Mouse (Mus musculus) limb, embryonic 11.5 days (tissue): ENCODE measurements around the gene Lrpprc. TPM values are rescaled to one million over a fixed set of nuclear protein-coding genes. Genes with fewer than 3 reads are reported as not detected.

ENCODE experiments used
- ATAC-seq: fragments of 200-750 bp; cut with Nextera tagmentation; 2 replicates; pipeline ENCODE4 v1.8.0; 2017; ENCODE audit warnings: low read depth; ENCODE audit not compliant: insufficient number of reproducible peaks, low FRiP score, low TSS enrichment
- DNase-seq: peaks from one replicate; pipeline ENCODE4 v3.0.0-alpha.2; 2015; ENCODE audit warnings: low spot score
- H3K27ac ChIP-seq: fragments of 300-500 bp; sonication (generic); replicated peaks from 2 replicates; pipeline ENCODE4 v1.5.1; 2014; ENCODE audit warnings: low read depth, mild to moderate bottlenecking, low read length
- H3K27me3 ChIP-seq: fragments of 300-500 bp; sonication (generic); 2 replicates; pipeline ENCODE4 v1.6.1; 2014; ENCODE audit warnings: mild to moderate bottlenecking, low read length, mixed read lengths; ENCODE audit not compliant: control insufficient read depth, insufficient read depth
- H3K36me3 ChIP-seq: fragments of 300-500 bp; sonication (generic); 2 replicates; pipeline ENCODE4 v1.6.1; 2014; ENCODE audit warnings: mild to moderate bottlenecking, low read length, moderate library complexity, mixed read lengths; ENCODE audit not compliant: control insufficient read depth, insufficient read depth
- H3K4me1 ChIP-seq: fragments of 300-500 bp; sonication (generic); 2 replicates; pipeline ENCODE4 v1.6.1; 2014; ENCODE audit warnings: low read length, mixed read lengths; ENCODE audit not compliant: control insufficient read depth, insufficient read depth
- H3K4me2 ChIP-seq: fragments of 300-500 bp; sonication (generic); 2 replicates; pipeline ENCODE4 v1.6.1; 2014; ENCODE audit warnings: low read depth, mild to moderate bottlenecking, moderate library complexity; ENCODE audit not compliant: severe bottlenecking
- H3K4me3 ChIP-seq: fragments of 300-500 bp; sonication (generic); 2 replicates; pipeline ENCODE4 v1.5.1; 2014; ENCODE audit warnings: low read depth, low read length
- H3K9ac ChIP-seq: fragments of 300-500 bp; sonication (generic); 2 replicates; pipeline ENCODE4 v1.6.1; 2014; ENCODE audit warnings: mild to moderate bottlenecking, low read length
- H3K9me3 ChIP-seq: fragments of 300-500 bp; sonication (generic); 2 replicates; pipeline ENCODE4 v1.6.1; 2016; ENCODE audit warnings: low read length; ENCODE audit not compliant: control insufficient read depth
- WGBS: fragments of 180-500 bp; shearing (Covaris S2); extraction: QIAGEN DNeasy Blood & Tissue Kit; methylation state at CpG from one replicate; pipeline ENCODE4 v1.1.7; 2014; 5-methylcytosine and 5-hydroxymethylcytosine counted together
- polyA plus RNA-seq: library from polyadenylated mRNA; unstranded; fragments of >200 nt; fragmentation: Nextera tagmentation; extraction: Ambion mirVana; gene quantifications from 2 replicates; pipeline ENCODE4 v1.2.1, GENCODE M21; 2014

Gene Lrpprc
- polyA plus RNA-seq, 1 experiment from 2014 or later: 60.8 TPM

- no peak overlapping the region for H3K27ac ChIP-seq
- H3K9ac ChIP-seq: no peak overlapping the region
- WGBS: 87% methylated on average over 3 of the region's 3 CpGs
- H3K27me3 ChIP-seq: no peaks in the 10 kb centered on the region
- no peaks in the 10 kb centered on the region for H3K9me3 ChIP-seq
- H3K36me3 ChIP-seq: no peaks in the 10 kb centered on the region
- no peak overlapping the region for H3K4me2 ChIP-seq
- no peak overlapping the region for H3K4me3 ChIP-seq
- DNase-seq: no peak
- no peak for ATAC-seq
- no peaks in the 10 kb centered on the region for H3K4me1 ChIP-seq
Observed at GRCm38 (mm10) chr17:84667848-84668247, 122.7 kb downstream of the Lrpprc start.

GRCm38 (mm10) chr17:84665691-84666090 is 124.9 kb downstream of the Lrpprc start:
- DNase-seq (peak; percentile 42), ATAC-seq (no peak)
- Histone ChIP-seq H3K36me3 (no peaks in the 10 kb centered on the region), H3K9ac (no peak overlapping the region), H3K27ac (no peak overlapping the region), H3K4me2 (no peak overlapping the region), H3K4me3 (no peak overlapping the region), H3K4me1 (no peaks in the 10 kb centered on the region), H3K9me3 (no peaks in the 10 kb centered on the region), H3K27me3 (no peaks in the 10 kb centered on the region)
- WGBS: 8% methylated on average over 9 of the region's 9 CpGs

- Histone ChIP-seq H3K4me3 (no peak overlapping the region), H3K27ac (no peak overlapping the region), H3K27me3 (no peaks in the 10 kb centered on the region), H3K4me2 (no peak overlapping the region), H3K9me3 (no peaks in the 10 kb centered on the region), H3K9ac (no peak overlapping the region), H3K36me3 (no peaks in the 10 kb centered on the region), H3K4me1 (no peaks in the 10 kb centered on the region)
- ATAC-seq: no peak
- no peak for DNase-seq
- WGBS: 36% methylated on average over 10 of the region's 10 CpGs
Observed at GRCm38 (mm10) chr17:84665053-84665452, 125.5 kb downstream of the Lrpprc start.

- no peak overlapping the region for H3K27ac ChIP-seq
- DNase-seq: no peak
- H3K4me3 ChIP-seq: no peak overlapping the region
- ATAC-seq: no peak
- H3K27me3 ChIP-seq: no peaks in the 10 kb centered on the region
- H3K36me3 ChIP-seq: no peaks in the 10 kb centered on the region
- H3K4me2 ChIP-seq: no peak overlapping the region
- H3K9me3 ChIP-seq: no peaks in the 10 kb centered on the region
- no peak overlapping the region for H3K9ac ChIP-seq
- H3K4me1 ChIP-seq: no peaks in the 10 kb centered on the region; the same call in 1 of the 2 replicates
- 93% methylated on average over 8 of the region's 8 CpGs for WGBS
Observed at GRCm38 (mm10) chr17:84658951-84659350, 131.6 kb downstream of the Lrpprc start.

GRCm38 (mm10) chr17:84658195-84658594 is 132.4 kb downstream of the Lrpprc start:
- Histone ChIP-seq H3K27me3 (no peaks in the 10 kb centered on the region), H3K9me3 (no peaks in the 10 kb centered on the region), H3K9ac (no peak overlapping the region), H3K27ac (no peak overlapping the region), H3K4me3 (no peak overlapping the region), H3K4me1 (no peaks in the 10 kb centered on the region; the same call in 1 of the 2 replicates), H3K36me3 (no peaks in the 10 kb centered on the region), H3K4me2 (no peak overlapping the region)
- 36% methylated on average over 5 of the region's 5 CpGs for WGBS
- DNase-seq (no peak), ATAC-seq (no peak)

GRCm38 (mm10) chr17:84657782-84658181 is 132.8 kb downstream of the Lrpprc start:
- Histone ChIP-seq H3K4me2 (no peak overlapping the region), H3K4me1 (no peaks in the 10 kb centered on the region; the same call in 1 of the 2 replicates), H3K27ac (no peak overlapping the region), H3K9ac (no peak overlapping the region), H3K27me3 (no peaks in the 10 kb centered on the region), H3K36me3 (no peaks in the 10 kb centered on the region), H3K9me3 (no peaks in the 10 kb centered on the region), H3K4me3 (no peak overlapping the region)
- DNase-seq (no peak), ATAC-seq (no peak)
- WGBS: 68% methylated on average over 7 of the region's 7 CpGs

GRCm38 (mm10) chr17:84657422-84657732 is 133.2 kb downstream of the Lrpprc start:
- WGBS: 71% methylated on average over 3 of the region's 3 CpGs
- Histone ChIP-seq H3K4me2 (no peak overlapping the region), H3K27ac (no peak overlapping the region), H3K4me1 (no peaks in the 10 kb centered on the region; the same call in 1 of the 2 replicates), H3K36me3 (no peaks in the 10 kb centered on the region), H3K4me3 (no peak overlapping the region), H3K9me3 (no peaks in the 10 kb centered on the region), H3K9ac (no peak overlapping the region), H3K27me3 (no peaks in the 10 kb centered on the region)
- no peak for DNase-seq
- no peak for ATAC-seq

- Histone ChIP-seq H3K4me2 (no peak overlapping the region), H3K27ac (no peak overlapping the region), H3K4me3 (no peak overlapping the region), H3K27me3 (no peaks in the 10 kb centered on the region), H3K36me3 (no peaks in the 10 kb centered on the region), H3K9ac (no peak overlapping the region), H3K4me1 (no peaks in the 10 kb centered on the region; the same call in 1 of the 2 replicates), H3K9me3 (no peaks in the 10 kb centered on the region)
- ATAC-seq: no peak
- 75% methylated on average over 19 of the region's 19 CpGs for WGBS
- DNase-seq: no peak
Observed at GRCm38 (mm10) chr17:84656653-84657421, 133.8 kb downstream of the Lrpprc start.

- Histone ChIP-seq H3K27ac (no peak overlapping the region), H3K27me3 (no peaks in the 10 kb centered on the region), H3K9ac (no peak overlapping the region), H3K36me3 (no peaks in the 10 kb centered on the region), H3K4me2 (no peak overlapping the region), H3K4me3 (no peak overlapping the region), H3K9me3 (no peaks in the 10 kb centered on the region), H3K4me1 (no peaks in the 10 kb centered on the region; the same call in 1 of the 2 replicates)
- ATAC-seq (no peak), DNase-seq (no peak)
- 66% methylated on average over 5 of the region's 5 CpGs for WGBS
Observed at GRCm38 (mm10) chr17:84656205-84656604, 134.4 kb downstream of the Lrpprc start.
